Mouse (Mus musculus): ENCODE data around the gene Rbmx2. TPM values are rescaled to one million over a fixed set of nuclear protein-coding genes. Genes with fewer than 3 reads are reported as not detected.

Gene Rbmx2
- polyA plus RNA-seq, 1 experiment from 2014 or later: 19.0 TPM

Other genes with a start within 250 kb of the Rbmx2 start
- 9.2 and 10.6 TPM in 2 replicates for gene Elf4, start 231.9 kb upstream of the Rbmx2 start, polyA plus RNA-seq (2015; fragmentation: Nextera tagmentation; extraction: Ambion mirVana)
- gene Aifm1, start 181.4 kb upstream of the Rbmx2 start, polyA plus RNA-seq (2015; fragmentation: Nextera tagmentation; extraction: Ambion mirVana): 73.3 and 89.2 TPM in 2 replicates
- gene Rab33a, start 175.7 kb upstream of the Rbmx2 start, polyA plus RNA-seq (2015; fragmentation: Nextera tagmentation; extraction: Ambion mirVana): 6.3 and 7.3 TPM in 2 replicates
- 7.8 and 9.0 TPM in 2 replicates for gene Zfp280c, start 100.5 kb upstream of the Rbmx2 start, polyA plus RNA-seq (2015; fragmentation: Nextera tagmentation; extraction: Ambion mirVana)
- gene Slc25a14, start 71.6 kb upstream of the Rbmx2 start, polyA plus RNA-seq (2015; fragmentation: Nextera tagmentation; extraction: Ambion mirVana): 12.3 and 13.3 TPM in 2 replicates
- gene Gpr119, start 20.5 kb upstream of the Rbmx2 start, polyA plus RNA-seq (2015; fragmentation: Nextera tagmentation; extraction: Ambion mirVana): 0.21 and 0.27 TPM in 2 replicates
- not detected in 2 replicates for gene Gm595, start 182.7 kb downstream of the Rbmx2 start, polyA plus RNA-seq (2015; fragmentation: Nextera tagmentation; extraction: Ambion mirVana)

All from stomach, embryonic 15.5 days (tissue).